In the genomic region with DNA sequence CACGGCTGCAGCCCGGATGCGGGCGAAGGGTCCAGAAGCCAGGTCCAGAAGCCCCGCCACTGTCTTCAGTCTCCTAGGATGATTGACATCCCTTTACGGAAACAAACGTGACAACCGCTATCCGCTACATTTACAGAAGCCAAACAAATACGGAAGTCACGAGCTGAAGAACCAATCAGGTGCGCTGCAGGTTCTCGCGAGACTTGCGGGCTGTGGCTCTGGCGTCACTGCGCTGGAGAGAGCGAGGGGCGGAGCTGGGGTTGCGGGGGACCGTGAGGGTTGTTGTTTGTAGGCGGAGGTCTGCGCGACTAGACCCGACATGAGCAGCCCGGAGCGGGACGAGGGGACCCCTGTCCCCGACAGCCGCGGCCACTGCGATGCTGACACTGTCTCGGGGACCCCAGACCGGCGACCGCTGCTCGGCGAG, we compare ENCODE assay signal across 8 mouse cellular contexts. TPM values are rescaled to one million over a fixed set of nuclear protein-coding genes. Genes with fewer than 3 reads are reported as not detected.
A peak's percentile ranks its signal among the peaks of the same experiment; 100 is the strongest.
DNase-seq lines count a peak whose midpoint lies in the region; ATAC-seq lines count a peak whose summit lies in the region.

A gene (plus strand): TSS at position 229 of the 427 bp plus-strand sequence.

- peak; percentile 98 for ATAC-seq in hindbrain, embryonic 11.5 days (ENCODE audit: low FRiP score)

- peak within 1 kb of the TSS; percentile 87 for H3K4me3 ChIP-seq in hindbrain, embryonic 11.5 days (ENCODE audit: low read depth, low read length)

- under 1% methylated on average over 38 of the region's 38 CpGs for WGBS in hindbrain, embryonic 11.5 days

- no peaks in the 10 kb centered on the region for H3K27me3 ChIP-seq in hindbrain, embryonic 11.5 days (ENCODE audit: control insufficient read depth, insufficient read depth, low read length)

- no peaks in the 10 kb centered on the region for H3K36me3 ChIP-seq in hindbrain, embryonic 11.5 days (ENCODE audit: control insufficient read depth, insufficient read depth, low read length)

- peaks cover 3% of the 10 kb centered on the region; the same call in 1 of the 2 replicates for H3K4me1 ChIP-seq in hindbrain, embryonic 11.5 days (replicated peaks; ENCODE audit: control insufficient read depth, insufficient read depth, low read length)

- peak within 1 kb of the TSS; percentile 80 for H3K9ac ChIP-seq in hindbrain, embryonic 11.5 days (ENCODE audit: low read depth, low read length)

- peak within 1 kb of the TSS; percentile 81 for H3K4me2 ChIP-seq in hindbrain, embryonic 11.5 days (replicated peaks; ENCODE audit: low read depth, low read length)

- DNase-seq in Muller cell, postnatal 12 days (ENCODE audit: inconsistent ontology term), result peak; percentile 97
- peak; percentile 97 for DNase-seq in cerebellum, adult 9-11 months
- DNase-seq in frontal cortex, adult 2 months (ENCODE audit: extremely low spot score in 1 of 2, low spot score in 1 of 2), result peak; percentile 96 to 99
- DNase-seq in hindbrain, embryonic 11.5 days (ENCODE audit: low spot score), result peak; percentile 97
- peak; percentile 97 to 98 for DNase-seq in layer of hippocampus, postnatal 10 days (ENCODE audit: low spot score in 2 of 2)
- peak; percentile 99 for DNase-seq in lung, postnatal 10 days
- DNase-seq in ovary, postnatal 36 days (ENCODE audit: low spot score), result peak; percentile 96
- DNase-seq in thymus, postnatal 25 days, result peak; percentile 98

- no peaks in the 10 kb centered on the region for H3K9me3 ChIP-seq in hindbrain, embryonic 11.5 days (ENCODE audit: control insufficient read depth, low read length)

- H3K27ac ChIP-seq in hindbrain, embryonic 11.5 days (ENCODE audit: low read depth, low read length), result peak within 1 kb of the TSS; percentile 71

RNA-seq across cellular contexts. Expression of the gene that starts here (rescaled TPM):
- 103 and 105 TPM in 2 replicates for polyA plus RNA-seq in frontal cortex, adult 2 months (2012; rRNA removed)
- polyA plus RNA-seq in hindbrain, embryonic 11.5 days (2014; fragmentation: Nextera tagmentation; extraction: Ambion mirVana), result 80.5 and 82.8 TPM in 2 replicates
- 100 to 1,000 TPM in 1 of 2 experiments, 10 to 100 TPM in 1; 97.2 to 102 TPM for total RNA-seq in layer of hippocampus, postnatal 10 days (2021)

Comparison
In these comparisons a context has a peak if more than half of its experiments do, and no peak if none do; other contexts are left out.
1. Peak in every context shown above with its lines: DNase-seq, ATAC-seq, H3K4me3 ChIP-seq and H3K27ac ChIP-seq.